Mouse (Mus musculus) liver (tissue): ENCODE data around the gene Limd2.
"Not testable (repeated sequence)": the region's sequence is repeated elsewhere in the genome, so short reads cannot be mapped to it uniquely, and the experiment has no call there.

Experiments used
- DNase-seq: peaks from one replicate; pipeline ENCODE4 v3.0.0-alpha.2; 2020; ENCODE audit warnings: mixed read lengths

Gene Limd2

DNA sequence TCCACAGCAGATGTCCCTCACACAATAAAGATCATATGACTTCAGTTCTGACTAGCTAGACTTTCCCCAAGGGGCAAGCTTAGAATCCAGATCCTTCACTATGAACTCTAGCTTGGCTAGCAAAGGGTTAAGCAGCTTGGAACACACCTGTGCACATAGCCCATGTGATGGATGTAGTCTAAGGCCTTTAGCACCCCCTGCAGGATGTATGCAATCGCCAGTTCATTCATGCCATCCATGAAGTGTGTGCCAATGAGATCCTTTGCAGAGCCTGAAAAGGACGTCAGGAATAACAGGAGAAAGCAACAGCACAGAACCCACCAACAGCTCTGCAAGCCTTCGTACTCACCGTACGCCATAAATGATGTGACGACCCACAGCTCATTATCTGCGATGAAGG is 10.1 kb upstream of the Limd2 start:
- peak; percentile 24 for DNase-seq

DNA sequence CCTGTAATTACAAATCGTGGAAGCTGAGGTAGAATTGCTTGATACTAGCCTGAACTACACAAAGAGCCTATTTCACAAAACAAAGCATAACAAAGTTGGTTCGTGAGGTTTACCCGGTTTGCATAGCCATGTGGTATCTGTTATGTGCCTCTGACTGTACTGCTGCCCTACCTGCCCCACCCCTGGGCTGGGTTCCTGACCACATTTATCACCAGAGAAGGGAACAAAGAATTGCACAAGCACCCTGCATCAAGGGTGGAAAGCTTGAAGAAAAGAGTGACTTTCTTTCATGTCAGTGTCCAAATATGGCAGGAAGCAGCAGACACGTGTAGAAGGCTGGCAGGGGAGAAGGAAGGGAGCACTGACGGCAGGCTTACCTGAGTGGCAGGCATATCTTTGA is 6.8 kb upstream of the Limd2 start:
- no peak for DNase-seq

DNA sequence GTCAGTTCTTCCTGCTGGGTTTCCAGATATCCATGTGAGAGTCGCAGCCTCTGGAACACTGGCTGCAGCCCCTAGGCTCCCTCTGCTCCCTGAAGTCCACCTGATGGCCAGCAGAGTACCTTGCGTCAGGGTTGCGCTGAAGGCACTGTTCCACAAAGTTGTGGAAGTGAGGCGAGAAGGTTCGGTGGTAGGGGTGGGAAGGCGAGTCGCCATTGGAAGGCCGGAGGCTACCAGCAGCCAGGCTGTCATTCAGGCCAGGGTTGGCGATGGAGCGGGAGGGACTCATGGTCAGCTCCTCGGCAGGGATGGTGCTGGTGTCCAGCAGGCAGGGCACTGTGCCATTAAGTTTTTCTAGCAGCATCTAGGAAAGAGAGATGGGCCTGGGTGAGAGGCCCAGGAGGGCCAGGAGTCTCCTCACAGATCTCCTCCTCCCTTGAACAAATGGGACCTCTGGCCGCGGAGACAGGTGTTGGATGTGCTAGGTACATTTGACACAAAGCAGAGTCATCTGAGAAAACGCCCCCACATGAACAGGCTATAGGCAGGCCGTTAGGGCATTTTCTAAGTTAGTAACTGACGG is 4.0 kb upstream of the Limd2 start:
- no peak for DNase-seq

DNA sequence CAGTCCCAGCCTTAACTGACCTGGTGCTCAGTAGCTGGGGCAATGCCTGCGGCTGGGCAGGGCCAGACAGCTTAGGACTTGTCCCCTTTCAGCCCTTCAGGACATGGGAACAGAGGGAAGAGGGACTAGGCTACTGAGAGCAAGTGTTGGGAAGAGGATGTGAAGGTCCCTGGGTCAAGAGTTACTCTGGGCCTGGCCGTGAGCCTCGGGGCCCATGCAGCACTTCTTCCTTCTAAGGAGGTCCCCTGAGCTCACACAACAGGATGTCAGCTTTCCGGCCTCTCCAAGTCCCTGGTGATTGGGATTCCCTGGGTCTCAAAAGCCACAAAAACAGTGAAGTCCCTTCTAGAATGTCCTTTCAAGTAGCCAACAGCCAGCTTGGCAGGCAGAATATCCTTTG is 2.9 kb upstream of the Limd2 start:
- no peak for DNase-seq

DNA sequence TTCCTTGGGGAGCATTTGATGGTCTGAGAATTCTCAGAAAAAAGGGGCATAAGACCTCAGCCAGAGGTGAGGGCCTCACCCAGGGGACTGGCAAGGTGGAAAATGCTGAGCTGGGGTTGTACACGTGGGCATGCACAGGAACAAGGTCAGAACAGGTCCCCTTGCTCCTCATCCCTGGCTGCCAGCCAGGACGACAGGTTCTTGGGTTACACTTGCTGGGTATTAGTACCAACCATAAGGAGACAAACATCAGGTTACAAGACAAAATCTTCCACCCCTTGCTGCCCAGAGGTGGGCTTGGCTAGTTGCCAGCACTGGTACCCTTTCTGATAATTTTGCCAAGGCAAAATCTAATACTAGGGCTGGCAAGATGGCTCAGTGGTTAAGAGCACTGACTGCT is 1.6 kb upstream of the Limd2 start:
- no peak for DNase-seq

DNA sequence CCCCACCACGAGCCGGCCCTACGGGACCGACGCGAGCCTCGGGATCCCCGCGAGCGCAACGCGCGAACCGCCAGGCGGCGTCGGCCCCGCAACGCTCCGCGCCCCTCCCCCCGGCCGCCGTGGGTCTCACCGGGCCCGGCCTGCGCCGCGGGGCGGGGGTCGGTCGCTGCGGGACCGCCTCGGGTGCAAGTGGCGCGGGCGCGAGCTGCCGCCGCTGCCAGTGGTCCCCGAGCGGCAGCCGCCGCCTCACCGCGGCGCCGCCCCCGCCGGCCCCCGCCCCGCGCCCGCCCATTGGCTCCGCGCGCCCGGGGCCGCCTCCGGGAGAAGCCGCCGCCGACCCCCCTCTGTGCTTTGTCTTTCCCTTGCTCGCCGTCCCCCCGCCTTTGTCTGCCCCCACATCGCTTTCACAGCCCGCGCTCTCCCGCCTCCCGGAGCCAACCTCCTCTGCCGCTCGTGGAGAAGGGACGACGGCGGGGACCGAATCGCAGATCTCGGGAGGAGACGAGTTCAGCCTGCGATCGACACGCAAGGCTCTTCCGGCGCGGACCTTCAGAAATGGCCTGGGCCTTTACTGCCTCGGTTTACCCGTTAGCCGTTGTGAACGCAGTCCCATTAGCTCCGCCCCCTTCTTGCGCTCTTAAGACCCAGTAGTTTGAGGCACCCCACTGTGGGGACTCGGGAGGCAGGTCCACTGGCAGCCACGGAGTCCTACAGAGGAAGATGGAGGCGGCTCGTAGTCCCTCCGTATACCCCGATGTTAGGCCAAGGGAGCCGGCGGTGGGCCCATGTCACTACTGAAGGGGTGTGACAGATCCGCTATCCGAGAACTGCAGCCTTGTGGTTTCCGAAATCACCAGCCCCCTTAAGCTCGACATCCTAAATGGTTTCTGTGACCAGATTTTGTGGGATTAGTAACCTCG is 479 bp downstream of the Limd2 start:
- DNase-seq = peak; percentile 75

DNA sequence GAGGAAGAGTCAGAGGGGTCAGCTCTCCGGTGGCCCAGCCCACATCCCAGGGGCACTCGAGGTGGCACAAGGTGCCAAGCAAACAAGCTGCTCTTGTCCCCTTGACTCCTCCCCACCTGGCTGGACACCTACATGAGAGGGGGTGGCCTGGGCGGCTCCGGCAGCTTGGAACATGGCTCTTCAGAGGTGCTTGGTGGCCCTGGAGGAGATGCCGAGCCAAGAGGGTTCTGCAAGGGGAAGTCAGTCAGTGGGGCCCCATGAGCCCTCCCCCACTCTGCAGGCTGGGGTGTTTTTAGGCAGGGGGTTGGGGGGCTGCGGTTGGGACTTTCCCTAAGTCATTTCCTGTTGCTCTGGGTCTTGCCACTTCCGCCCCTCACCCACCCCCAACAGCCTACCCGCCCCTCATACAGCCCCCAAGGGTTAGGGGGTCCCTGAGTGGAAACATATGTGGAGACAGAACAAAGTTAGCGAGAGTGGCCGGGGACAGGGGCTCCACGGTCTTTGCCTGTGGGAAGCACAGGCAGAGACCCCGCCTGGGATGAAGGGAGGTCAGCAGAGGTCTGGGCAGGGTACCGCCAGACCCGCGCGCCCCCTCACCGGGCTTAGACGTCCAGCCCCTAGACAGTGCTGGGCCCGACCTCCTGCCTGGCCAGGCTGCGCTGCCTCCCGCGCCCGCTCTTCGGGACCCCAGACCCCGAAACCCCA is 1.3 kb downstream of the Limd2 start:
- peak; percentile 45 for DNase-seq

DNA sequence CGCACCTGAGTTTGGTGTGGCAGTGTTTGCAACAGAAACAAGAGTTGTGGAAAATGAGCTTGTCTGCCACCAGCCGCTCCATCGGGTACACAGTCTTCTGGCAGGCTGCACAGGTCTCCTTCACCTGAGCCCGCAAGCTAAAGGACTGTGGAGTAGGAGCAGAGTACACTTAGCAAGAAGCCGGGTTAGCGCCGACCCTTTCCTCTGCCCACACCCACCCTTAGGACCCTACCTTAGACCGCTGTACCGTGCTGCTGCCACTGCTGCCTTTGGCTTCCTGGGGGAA is 1.8 kb downstream of the Limd2 start:
- DNase-seq = no peak

DNA sequence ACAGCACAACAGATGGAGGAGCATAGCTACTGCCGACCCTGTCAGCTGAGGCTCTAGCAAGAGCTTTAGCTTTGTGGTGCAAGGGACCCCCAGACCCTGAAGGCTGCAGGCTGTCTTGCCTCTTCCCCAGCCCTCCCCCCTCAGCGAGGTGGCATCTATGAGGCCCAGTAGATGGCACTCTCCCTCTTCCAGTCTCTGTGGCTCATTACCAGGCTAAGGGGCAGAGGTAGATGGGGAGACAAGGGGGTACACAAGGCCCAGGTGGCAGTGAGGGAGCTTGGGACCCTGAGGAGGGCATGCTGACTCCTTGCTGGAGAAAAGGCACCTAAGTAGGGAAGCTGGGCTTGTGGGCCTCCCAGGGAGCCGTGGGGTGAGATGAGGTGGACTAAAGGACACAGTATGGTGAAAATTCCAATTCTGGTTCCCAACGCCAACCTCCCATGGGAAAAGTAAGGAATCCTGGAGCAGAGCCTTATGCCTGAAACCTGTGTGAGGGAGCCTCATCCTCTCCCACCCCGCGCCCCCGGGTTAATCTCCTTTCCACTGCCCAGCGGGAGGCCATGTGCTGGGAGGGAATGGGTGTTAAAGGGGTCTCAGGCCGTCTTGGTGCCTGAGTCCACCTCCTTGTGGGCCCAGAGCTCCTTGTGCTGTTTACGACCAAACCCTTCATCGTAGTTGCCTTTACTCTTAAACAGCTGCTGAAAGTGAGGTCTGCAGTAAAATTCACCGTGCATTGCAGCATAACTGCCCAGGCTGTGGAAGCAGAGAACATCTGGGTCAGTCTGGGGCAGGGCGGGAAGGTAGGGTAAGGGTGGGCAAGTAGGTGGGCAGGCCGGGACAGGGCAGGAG is 2.4 kb downstream of the Limd2 start:
- DNase-seq = peak; percentile 26

DNA sequence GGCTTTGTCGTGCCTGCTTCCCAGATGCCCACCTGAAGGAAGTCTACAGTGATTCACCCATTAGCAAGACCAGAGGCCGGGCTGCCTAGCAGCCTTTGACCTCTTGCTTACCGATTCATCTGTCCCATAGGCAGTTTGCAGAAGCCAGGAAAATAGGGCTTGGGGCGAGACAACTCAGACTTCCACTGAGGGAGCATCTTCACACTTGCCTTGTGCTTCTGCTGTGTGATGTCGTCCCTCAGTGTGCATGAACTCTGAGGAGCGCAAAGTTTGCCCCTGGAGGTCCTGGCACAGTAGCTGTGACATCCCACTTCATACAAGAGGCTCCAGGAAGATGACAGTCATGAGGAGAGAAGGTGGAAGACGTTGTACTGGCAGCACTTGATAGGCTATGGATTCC is 3.5 kb downstream of the Limd2 start:
- DNase-seq = no peak

DNA sequence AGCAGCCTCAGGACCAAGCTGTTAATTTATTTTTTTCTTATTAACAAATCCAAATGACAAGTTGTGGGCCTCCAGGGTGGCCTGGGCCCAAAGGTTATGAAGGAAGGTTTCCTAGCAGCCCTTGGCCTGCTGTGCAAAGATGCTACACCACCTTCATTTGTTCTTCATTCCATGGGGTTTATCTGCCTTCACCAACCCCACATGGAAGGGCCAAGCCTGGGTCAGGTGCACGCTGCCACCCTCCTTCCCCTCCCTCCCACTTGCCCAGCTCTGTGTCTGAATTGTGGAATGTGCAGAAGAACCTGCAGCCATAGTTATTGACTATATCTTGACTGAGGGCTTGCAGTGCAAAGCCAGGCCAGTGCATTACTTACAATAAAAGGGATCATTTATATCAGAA is 4.4 kb downstream of the Limd2 start:
- no peak for DNase-seq

DNA sequence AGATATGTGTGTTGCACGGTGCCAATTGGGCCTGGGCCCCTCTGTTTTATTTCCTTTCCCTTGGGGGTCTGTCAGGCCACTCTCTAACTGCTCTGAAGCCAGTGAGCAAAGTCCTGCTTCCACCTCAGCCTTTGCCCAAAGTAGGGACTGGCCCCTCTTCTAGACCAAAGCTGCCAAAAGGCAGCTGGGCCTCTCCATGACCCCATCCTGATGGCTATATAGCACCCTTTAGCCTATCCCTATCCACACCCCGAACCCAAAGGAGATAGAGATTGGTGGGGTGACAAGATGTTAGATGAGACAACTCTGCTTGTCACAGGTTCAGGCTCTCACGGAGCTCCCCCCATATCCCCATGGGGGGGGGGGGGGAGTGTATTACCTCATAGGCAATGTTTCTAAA is 4.9 kb downstream of the Limd2 start:
- no peak for DNase-seq

DNA sequence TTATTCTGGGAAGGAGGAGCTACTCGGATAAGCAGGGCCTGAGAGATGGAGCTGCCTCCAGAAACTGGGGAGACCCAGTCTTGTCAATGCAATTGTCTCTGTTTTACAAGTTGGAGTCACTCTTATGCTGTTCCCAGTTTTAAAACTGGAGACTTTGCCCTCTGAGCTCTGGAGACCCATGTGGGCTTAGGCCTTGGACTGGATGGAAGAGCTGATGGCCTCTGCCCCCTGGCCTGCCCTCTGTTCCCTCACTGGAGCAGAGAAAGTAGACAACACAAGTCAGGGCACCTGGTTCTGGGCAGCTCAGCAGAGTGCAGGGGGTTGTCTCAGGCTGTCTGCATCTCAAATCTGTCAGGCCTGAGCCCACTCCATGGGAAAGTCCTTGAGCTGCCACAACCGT is 5.9 kb downstream of the Limd2 start:
- DNase-seq = peak; percentile 28

DNA sequence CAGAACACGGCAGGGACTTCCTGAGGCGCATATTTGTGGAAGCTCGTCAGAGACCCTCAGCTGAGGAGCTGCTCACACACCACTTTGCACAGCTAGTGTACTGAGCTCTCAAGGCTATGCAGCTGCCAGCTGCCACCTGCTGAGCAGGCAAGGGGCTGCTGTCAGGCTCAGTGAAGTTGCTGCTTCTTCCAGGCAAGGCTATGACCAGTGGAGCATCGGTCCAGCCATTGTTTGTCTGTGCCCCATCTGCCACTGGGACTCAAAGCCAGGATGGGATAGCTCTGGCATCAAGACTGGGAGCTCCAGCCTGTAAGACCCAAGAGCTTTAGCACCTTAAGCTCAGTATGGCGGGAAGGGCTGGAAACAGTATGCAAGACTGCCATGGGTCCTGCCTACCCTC is 6.6 kb downstream of the Limd2 start:
- DNase-seq = no peak

DNA sequence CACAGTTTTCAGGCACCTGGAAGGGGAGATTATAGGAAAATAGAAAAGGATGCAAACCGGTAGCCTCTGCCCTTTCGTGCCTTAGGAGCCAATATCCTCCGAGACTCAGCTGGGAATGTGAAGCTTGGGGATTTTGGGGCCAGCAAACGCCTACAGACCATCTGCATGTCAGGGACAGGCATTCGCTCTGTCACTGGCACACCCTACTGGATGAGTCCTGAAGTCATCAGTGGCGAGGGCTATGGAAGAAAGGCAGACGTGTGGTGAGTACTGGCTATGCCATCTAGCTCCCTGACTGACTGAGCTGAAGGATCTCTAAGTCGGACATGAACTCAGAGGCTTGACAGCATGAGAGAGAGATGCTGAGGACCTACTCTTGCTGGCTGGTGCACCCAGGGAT is 8.5 kb downstream of the Limd2 start:
- no peak for DNase-seq

DNA sequence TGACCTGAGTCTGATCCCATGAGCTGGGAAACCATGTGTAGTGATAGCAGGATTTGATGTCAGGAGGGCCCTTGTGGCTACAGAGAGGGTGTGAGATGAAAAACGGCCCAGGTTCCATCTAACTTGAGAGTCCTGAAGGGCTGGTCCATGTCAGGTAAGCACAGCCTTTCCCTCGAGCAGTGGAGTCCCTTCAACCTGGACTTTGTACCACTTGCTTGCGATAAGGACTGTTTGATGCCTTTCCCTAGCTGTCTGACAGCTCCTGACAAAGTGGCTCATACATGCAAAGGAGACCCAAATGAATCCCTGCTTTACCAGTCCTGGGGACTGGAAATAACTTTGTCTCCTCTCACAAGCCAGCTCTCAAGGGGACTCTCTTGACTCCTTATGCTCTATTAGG is 9.4 kb downstream of the Limd2 start:
- DNase-seq = no peak

DNA sequence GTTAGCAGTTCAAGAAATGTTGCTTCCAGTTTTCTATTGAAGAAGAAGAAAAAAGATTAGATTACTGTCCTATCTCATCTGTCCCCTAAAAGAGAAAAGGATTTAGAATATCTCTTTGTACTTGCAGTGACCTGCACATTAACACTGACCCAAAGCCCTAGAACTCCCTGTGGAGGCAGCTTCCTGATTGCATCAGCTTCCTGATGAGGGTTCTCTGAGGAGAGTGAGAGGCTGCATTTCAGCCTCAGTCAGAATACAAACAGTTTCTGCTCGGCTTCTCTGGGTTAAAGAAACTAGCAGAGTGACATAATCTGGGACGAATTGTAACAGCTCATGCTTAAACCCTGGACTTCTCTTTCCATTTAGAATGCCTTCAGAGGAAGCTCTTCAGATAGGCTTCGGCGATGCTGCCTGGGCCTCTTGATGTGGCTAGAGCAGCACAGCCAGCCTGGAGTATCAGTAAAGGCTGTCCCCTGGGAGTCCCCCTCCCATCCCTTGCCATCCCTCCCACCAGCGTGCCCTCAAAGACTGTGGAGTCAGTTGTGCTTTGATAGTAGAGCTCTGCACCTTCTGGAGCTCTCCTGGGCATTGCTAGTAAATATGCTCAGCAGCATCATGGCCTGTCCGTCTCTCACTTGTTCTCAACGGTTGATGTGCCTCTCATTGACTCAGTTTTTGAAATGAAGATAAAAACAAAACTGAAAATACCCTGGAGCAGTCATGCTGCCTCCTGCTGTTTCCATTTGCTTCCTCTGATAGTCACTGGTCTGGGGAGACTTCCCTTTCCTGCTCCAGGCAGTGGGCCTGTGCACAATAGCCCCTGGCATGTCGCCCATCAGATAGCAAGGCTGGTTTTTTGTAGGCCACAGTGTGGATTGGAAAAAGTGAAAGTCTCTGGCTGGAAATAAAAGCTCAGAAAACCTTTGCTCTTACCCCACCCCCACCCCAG is 25.8 kb downstream of the Limd2 start:
- DNase-seq = peak; percentile 77

DNA sequence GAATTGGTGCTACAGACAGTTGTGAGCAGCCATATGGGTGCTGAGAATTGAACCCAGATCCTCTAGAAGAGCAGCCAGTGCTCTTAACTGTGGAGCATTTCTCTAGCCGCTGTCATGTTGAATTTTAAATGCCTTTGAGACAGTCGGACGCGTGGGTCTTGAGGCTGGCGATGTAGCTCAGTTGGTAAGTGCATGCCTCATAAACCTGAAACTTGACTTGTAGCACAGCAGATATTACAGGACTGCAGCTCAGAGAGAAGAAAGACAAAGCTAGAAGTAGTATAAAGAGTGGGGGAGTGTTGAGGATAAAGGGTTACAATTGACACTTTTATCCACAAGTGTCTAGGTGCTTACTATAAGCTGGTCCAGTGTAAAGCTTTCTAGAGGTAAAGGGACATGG is 28.1 kb downstream of the Limd2 start:
- no peak for DNase-seq

DNA sequence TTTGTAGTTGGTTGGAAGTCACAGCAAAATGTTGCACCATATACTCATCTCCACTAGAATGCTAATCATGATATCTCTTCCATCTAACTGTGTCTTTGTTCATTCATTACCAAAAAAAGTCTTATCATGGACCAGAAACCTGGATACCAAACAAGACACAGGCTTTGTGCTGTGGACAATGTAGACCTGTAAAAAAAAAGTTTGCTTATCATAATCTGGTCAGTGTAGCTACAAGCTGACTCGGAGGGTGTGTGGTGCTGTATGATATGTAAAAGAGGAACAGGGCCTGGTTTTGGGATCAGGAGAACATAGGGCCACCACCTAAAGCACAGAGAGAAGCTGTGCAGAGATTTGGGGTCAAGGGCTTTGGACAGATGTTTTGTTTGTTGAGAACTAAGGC is 31.2 kb downstream of the Limd2 start:
- no peak for DNase-seq

DNA sequence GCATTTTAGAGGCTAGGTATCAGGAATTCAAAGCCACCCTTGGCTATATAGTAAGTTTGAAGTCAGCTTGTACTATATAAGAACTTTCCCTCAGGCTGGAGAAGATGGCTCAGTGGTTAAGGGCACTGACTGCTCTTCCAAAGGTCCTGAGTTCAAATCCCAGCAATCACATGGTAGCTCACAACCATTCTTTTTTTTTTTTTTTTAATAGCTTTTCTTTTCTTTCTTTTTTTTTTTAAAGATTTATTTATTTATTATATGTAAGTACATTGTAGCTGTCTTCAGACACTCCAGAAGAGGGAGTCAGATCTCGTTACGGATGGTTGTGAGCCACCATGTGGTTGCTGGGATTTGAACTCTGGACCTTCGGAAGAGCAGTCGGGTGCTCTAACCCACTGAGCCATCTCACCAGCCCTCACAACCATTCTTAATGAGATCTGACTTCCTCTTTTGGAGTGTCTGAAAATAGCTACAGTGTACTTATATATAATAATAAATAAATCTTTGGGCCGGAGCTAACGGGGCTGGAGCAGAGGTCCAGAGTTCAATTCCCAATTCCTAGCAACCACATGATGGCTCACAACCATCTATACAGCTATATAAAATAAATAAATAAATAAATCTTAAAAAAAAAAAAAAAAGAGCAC is 33.8 kb downstream of the Limd2 start:
- not testable (repeated sequence) for DNase-seq

DNA sequence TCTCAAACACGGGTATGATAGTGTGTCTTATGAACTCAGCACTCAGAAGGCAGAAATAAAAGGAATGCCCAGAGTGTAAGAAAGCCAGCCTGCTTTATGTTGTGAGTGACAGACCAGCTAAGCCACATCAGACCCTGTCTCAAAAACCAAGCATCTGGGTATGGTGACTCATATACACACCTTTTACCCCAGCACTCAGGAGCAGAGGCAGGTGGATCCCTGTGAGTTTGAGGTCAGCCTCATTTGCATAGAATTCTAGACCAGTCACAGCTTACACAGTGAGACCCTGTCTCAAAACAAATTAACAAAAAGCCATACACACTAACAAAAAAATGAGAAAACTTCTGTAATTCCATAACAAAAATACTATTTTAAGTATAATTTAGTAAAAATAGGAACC is 34.8 kb downstream of the Limd2 start:
- DNase-seq = no peak

DNA sequence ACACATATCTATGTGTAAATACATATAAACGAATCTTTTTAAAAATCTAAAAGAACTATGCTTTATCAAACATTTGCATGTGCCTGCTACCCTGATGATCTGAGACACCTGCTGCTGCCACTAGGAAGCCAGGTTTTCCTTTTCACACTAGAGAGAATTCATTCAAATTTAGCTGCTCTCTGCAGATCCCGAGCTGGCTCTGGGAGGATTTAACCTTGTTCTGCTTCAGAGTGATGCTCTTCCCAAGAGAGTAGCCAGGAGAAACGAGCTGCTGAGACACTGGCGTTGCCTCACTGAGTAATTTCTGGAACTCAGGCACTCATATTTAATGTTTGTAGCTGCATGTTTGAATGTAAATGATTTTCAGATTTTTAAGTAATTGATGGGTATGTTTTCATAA is 35.9 kb downstream of the Limd2 start:
- no peak for DNase-seq
